Comparison of ENCODE assay signal across 9 mouse cellular contexts in the genomic region with DNA sequence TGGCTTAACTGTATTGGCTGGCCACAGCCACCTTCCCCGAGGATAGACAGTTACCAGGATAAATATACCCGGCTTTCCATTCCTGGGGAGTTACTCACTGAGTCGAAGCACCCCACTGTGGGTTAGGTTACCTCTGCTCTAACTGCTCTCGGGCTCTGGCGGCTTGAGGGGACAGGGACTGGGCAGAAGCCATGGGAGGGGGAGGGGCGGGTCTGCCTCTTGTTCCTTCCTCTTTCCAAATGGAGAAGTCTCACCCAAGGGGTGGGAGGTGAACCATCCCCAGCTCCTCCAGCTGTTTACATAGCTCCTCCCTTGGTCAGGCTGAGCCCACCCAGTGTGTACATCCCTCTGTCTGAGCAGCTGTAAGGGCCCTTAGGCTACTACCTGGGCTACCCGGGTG. TPM values are rescaled to one million over a fixed set of nuclear protein-coding genes. Genes with fewer than 3 reads are reported as not detected.
DNase-seq lines count a peak whose midpoint lies in the region; ATAC-seq and TF ChIP-seq lines count a peak whose summit lies in the region.
"Had no signal": no experiment of that assay in that cellular context is flagged by ENCODE, and none has a peak within 500 bp of the region (broad histone marks: within the 10 kb centered on the region; RNA-seq: fewer than 3 reads in every experiment).

No protein-coding gene starts in this region.

- no peaks in the 10 kb centered on the region for H3K36me3 ChIP-seq in heart, embryonic 10.5 days
- no peaks in the 10 kb centered on the region for H3K36me3 ChIP-seq in heart, embryonic 11.5 days (ENCODE audit: control insufficient read depth, insufficient read depth, low read length)
- 0 out of 2 replicates have a peak, but pooled peaks cover 5% of the 10 kb centered on the region for H3K36me3 ChIP-seq in limb, embryonic 10.5 days

- no peak overlapping the region for H3K4me3 ChIP-seq in heart, embryonic 10.5 days
- H3K4me3 ChIP-seq in heart, embryonic 11.5 days (ENCODE audit: low read depth, low read length): no peak overlapping the region
- peak overlapping the region; percentile 32 for H3K4me3 ChIP-seq in bone marrow macrophage, adult 2 months (ENCODE audit: insufficient read depth, low read length)
- no peak overlapping the region for H3K4me3 ChIP-seq in limb, embryonic 10.5 days
- no peak overlapping the region for H3K4me3 ChIP-seq in left cerebral cortex, adult 2 months

- DNase-seq in heart, embryonic 10.5 days (ENCODE audit: low spot score): no peak
- no peak for DNase-seq in limb, embryonic 10.5 days (ENCODE audit: low spot score)
- no peak for DNase-seq in cerebellum, postnatal 14 days
- no peak for DNase-seq in left cerebral cortex, adult 2 months (ENCODE audit: extremely low spot score in 1 of 2, low spot score in 2 of 2)
- no peak for DNase-seq in right cerebral cortex, postnatal 10 days (ENCODE audit: low spot score in 2 of 2)
- DNase-seq: cerebellum, adult 9-10 months had no signal

- peak overlapping the region; percentile 81 for H3K27ac ChIP-seq in heart, embryonic 10.5 days
- no peak overlapping the region for H3K27ac ChIP-seq in heart, embryonic 11.5 days (ENCODE audit: low read depth, low read length)
- peak overlapping the region; percentile 85 for H3K27ac ChIP-seq in bone marrow macrophage, adult 2 months (ENCODE audit: insufficient read depth, low read depth, low read length)
- H3K27ac ChIP-seq in limb, embryonic 10.5 days: peak overlapping the region; percentile 72
- H3K27ac ChIP-seq in left cerebral cortex, adult 2 months: no peak overlapping the region

- intact Hi-C loops in left cerebral cortex, adult 2 months (cut with DNase I): no loop called here

- ATAC-seq in heart, embryonic 11.5 days (replicated peaks; ENCODE audit: insufficient number of reproducible peaks, low FRiP score, low TSS enrichment): no peak
- peak; percentile 57 for ATAC-seq in megakaryocyte, adult 5-6 weeks (ENCODE audit: poor library complexity, severe bottlenecking)

- H3K27me3 ChIP-seq in heart, embryonic 10.5 days (ENCODE audit: insufficient read depth, poor library complexity, severe bottlenecking): peaks cover 4% of the 10 kb centered on the region; the same call in 1 of the 2 replicates
- no peaks in the 10 kb centered on the region for H3K27me3 ChIP-seq in heart, embryonic 11.5 days (ENCODE audit: control insufficient read depth, insufficient read depth, low read length)
- H3K27me3 ChIP-seq in limb, embryonic 10.5 days (ENCODE audit: low read depth, poor library complexity, severe bottlenecking): no peaks in the 10 kb centered on the region

- no peak overlapping the region for H3K9ac ChIP-seq in heart, embryonic 11.5 days (ENCODE audit: low read depth, low read length)

- no peak overlapping the region for H3K4me2 ChIP-seq in heart, embryonic 11.5 days

- no peak for TF ChIP-seq CTCF in bone marrow macrophage, adult 2 months (IDR thresholded peaks at IDR 0.05; ENCODE audit: low read depth, low read length)
- no peak for TF ChIP-seq CTCF in left cerebral cortex, adult 2 months (IDR thresholded peaks at IDR 0.05)

- no peak for TF ChIP-seq POLR2A in bone marrow macrophage, adult 2 months (IDR thresholded peaks at IDR 0.05; ENCODE audit: borderline replicate concordance, low read depth, low read length)

- H3K4me1 ChIP-seq in heart, embryonic 10.5 days: peaks cover 68% of the 10 kb centered on the region
- H3K4me1 ChIP-seq in heart, embryonic 11.5 days (ENCODE audit: control insufficient read depth, insufficient read depth, low read length): peaks cover 62% of the 10 kb centered on the region
- H3K4me1 ChIP-seq in bone marrow macrophage, adult 2 months (ENCODE audit: control insufficient read depth, insufficient read depth, low read length): peaks cover 73% of the 10 kb centered on the region
- H3K4me1 ChIP-seq in limb, embryonic 10.5 days: peaks cover 67% of the 10 kb centered on the region

- 23% methylated on average over 7 of the region's 7 CpGs for WGBS in heart, embryonic 10.5 days
- 30% methylated on average over 6 of the region's 7 CpGs for WGBS in heart, embryonic 11.5 days (ENCODE audit: insufficient replicate concordance)
- WGBS in limb, embryonic 10.5 days: 31% methylated on average over 7 of the region's 7 CpGs

- no peaks in the 10 kb centered on the region for H3K9me3 ChIP-seq in heart, embryonic 10.5 days
- no peaks in the 10 kb centered on the region for H3K9me3 ChIP-seq in heart, embryonic 11.5 days (replicated peaks; ENCODE audit: control insufficient read depth, low read length)
- H3K9me3 ChIP-seq in limb, embryonic 10.5 days (replicated peaks): no peaks in the 10 kb centered on the region

RNA-seq across cellular contexts. Expression of a gene that starts 23.6 kb away (rescaled TPM):
- polyA plus RNA-seq in heart, embryonic 10.5 days (2016; fragmentation: Nextera tagmentation; extraction: Ambion mirVana): 1,223 and 1,345 TPM in 2 replicates
- polyA plus RNA-seq in heart, embryonic 11.5 days (2014; fragmentation: Nextera tagmentation; extraction: Ambion mirVana): 1,182 and 1,275 TPM in 2 replicates
- polyA plus RNA-seq in bone marrow macrophage, adult 2 months (2012; ENCODE audit: insufficient read depth, insufficient read length, missing spikeins): 1,563 and 1,614 TPM in 2 replicates
- polyA plus RNA-seq in limb, embryonic 10.5 days (2016; fragmentation: Nextera tagmentation; extraction: Ambion mirVana): 1,442 and 1,757 TPM in 2 replicates
- 1,875 and 2,228 TPM in 2 replicates for total RNA-seq in megakaryocyte, adult 5-6 weeks (2015)
- 1,202 and 1,250 TPM in 2 replicates for total RNA-seq in megakaryocyte, adult 5-6 weeks (2017)
- 100 to 1,000 TPM; 183 to 187 TPM for total RNA-seq in left cerebral cortex, adult 2 months (2021)

RNA-seq across cellular contexts. Expression of a gene that starts 29.2 kb away (rescaled TPM):
- polyA plus RNA-seq in heart, embryonic 10.5 days (2016; fragmentation: Nextera tagmentation; extraction: Ambion mirVana): 30.3 and 31.9 TPM in 2 replicates
- polyA plus RNA-seq in heart, embryonic 11.5 days (2014; fragmentation: Nextera tagmentation; extraction: Ambion mirVana): 11.7 and 14.4 TPM in 2 replicates
- 109 and 121 TPM in 2 replicates for polyA plus RNA-seq in bone marrow macrophage, adult 2 months (2012; ENCODE audit: insufficient read depth, insufficient read length, missing spikeins)
- polyA plus RNA-seq in limb, embryonic 10.5 days (2016; fragmentation: Nextera tagmentation; extraction: Ambion mirVana): 36.8 and 45.3 TPM in 2 replicates
- total RNA-seq in megakaryocyte, adult 5-6 weeks (2015): 81.3 and 93.8 TPM in 2 replicates
- total RNA-seq in megakaryocyte, adult 5-6 weeks (2017): 151 and 199 TPM in 2 replicates
- total RNA-seq in left cerebral cortex, adult 2 months (2021): 10 to 100 TPM; 22.8 to 25.7 TPM

RNA-seq across cellular contexts. Expression of a gene that starts 29.4 kb away (rescaled TPM):
- polyA plus RNA-seq in heart, embryonic 10.5 days (2016; fragmentation: Nextera tagmentation; extraction: Ambion mirVana): 47.8 and 49.8 TPM in 2 replicates
- polyA plus RNA-seq in heart, embryonic 11.5 days (2014; fragmentation: Nextera tagmentation; extraction: Ambion mirVana): 29.7 and 33.5 TPM in 2 replicates
- polyA plus RNA-seq in bone marrow macrophage, adult 2 months (2012; ENCODE audit: insufficient read depth, insufficient read length, missing spikeins): 20.3 and 21.0 TPM in 2 replicates
- 63.3 and 63.8 TPM in 2 replicates for polyA plus RNA-seq in limb, embryonic 10.5 days (2016; fragmentation: Nextera tagmentation; extraction: Ambion mirVana)
- 9.0 and 9.2 TPM in 2 replicates for total RNA-seq in megakaryocyte, adult 5-6 weeks (2015)
- 13.2 and 13.4 TPM in 2 replicates for total RNA-seq in megakaryocyte, adult 5-6 weeks (2017)
- total RNA-seq in left cerebral cortex, adult 2 months (2021): 10 to 100 TPM; 70.7 to 73.2 TPM

RNA-seq across cellular contexts. Expression of a gene that starts 51.1 kb away (rescaled TPM):
- polyA plus RNA-seq in heart, embryonic 10.5 days (2016; fragmentation: Nextera tagmentation; extraction: Ambion mirVana): 18.7 and 19.0 TPM in 2 replicates
- 15.8 and 19.2 TPM in 2 replicates for polyA plus RNA-seq in heart, embryonic 11.5 days (2014; fragmentation: Nextera tagmentation; extraction: Ambion mirVana)
- polyA plus RNA-seq in bone marrow macrophage, adult 2 months (2012; ENCODE audit: insufficient read depth, insufficient read length, missing spikeins): 15.6 and 17.8 TPM in 2 replicates
- 16.0 and 18.5 TPM in 2 replicates for polyA plus RNA-seq in limb, embryonic 10.5 days (2016; fragmentation: Nextera tagmentation; extraction: Ambion mirVana)
- 3.6 and 5.4 TPM in 2 replicates for total RNA-seq in megakaryocyte, adult 5-6 weeks (2015)
- total RNA-seq in megakaryocyte, adult 5-6 weeks (2017): 2.0 and 3.3 TPM in 2 replicates
- 10 to 100 TPM; 40.7 to 43.5 TPM for total RNA-seq in left cerebral cortex, adult 2 months (2021)

Comparison
In these comparisons a context has a peak if more than half of its experiments do, and no peak if none do; other contexts are left out.
1. H3K27ac ChIP-seq: peak in heart, embryonic 10.5 days (single experiment), bone marrow macrophage, adult 2 months (single experiment) and limb, embryonic 10.5 days (single experiment); none in heart, embryonic 11.5 days (single experiment) and left cerebral cortex, adult 2 months (single experiment).